Mouse (Mus musculus) brain, embryonic 14.5 days (tissue): ENCODE measurements around the gene Atp6v1d.

Source experiments
- CTCF ChIP-seq: fragments of 200-500 bp; IDR thresholded peaks from 2 replicates; pipeline ENCODE4 v1.5.1; 2012; ENCODE audit warnings: inconsistent platforms, mild to moderate bottlenecking, moderate library complexity, borderline replicate concordance; ENCODE audit not compliant: insufficient read depth, insufficient read length; ENCODE audit errors: extremely low read depth
- POLR2A ChIP-seq: fragments of 200-500 bp; IDR thresholded peaks from 2 replicates; pipeline ENCODE4 v1.6.1; 2012; ENCODE audit warnings: mild to moderate bottlenecking, inconsistent platforms, borderline replicate concordance; ENCODE audit not compliant: poor library complexity, insufficient read depth, insufficient read length, severe bottlenecking; ENCODE audit errors: extremely low read depth

DNA sequence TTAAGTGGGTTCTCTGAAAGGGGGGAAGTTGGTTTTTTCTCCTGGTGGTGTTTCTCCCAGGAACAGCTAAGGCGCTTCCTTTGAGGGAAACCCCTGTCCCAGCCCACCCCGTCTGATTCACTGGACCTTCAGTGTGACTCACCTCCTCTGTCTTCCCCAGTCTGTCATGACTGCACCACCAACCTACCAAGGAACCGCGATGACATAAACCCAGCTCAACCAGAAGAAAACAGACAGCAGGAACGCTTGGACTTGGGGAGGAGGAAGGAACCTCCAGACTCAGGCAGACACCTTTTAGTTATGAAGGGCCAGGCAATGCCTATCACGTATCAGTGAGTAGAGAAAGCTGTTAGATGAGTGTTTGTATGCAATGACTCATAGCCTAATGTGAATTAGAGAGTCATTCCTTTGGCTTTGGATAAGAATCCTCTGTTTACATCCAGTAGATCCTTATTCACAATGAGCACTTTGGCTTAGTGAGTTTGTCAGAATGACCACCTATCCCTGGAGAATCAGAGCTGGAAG is 46.7 kb upstream of the Atp6v1d start:
- no peak for TF ChIP-seq POLR2A
- TF ChIP-seq CTCF = no peak
